In the genomic region with DNA sequence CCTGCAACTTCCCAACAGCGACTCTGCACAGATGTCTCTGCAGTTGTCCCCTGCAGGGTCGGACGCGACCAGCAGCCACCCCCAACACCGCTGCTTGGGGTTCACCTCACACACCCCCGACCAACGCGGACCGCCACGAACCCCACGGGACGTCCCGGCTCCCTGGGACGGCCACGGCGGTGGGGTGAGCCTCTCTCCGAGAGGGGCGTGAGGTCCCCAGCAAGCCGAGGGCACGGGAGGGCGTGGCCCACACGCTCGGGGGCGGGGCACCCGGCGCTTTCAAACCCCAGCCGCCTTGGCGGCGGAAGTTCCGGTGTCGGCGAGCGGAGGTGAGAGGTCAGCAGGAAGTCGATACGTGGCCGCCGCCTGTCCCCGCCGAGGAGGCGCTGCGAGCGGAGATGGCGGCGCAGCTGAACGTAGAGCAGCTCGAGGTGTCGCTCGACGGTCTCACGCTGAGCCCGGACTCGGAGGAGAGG, we compare ENCODE assay signal across 8 mouse cellular contexts. TPM values are rescaled to one million over a fixed set of nuclear protein-coding genes. Genes with fewer than 3 reads are reported as not detected.
DNase-seq lines count a peak whose midpoint lies in the region; ATAC-seq lines count a peak whose summit lies in the region.

Acbd3 (plus strand) TSS at position 340 of the 476 bp plus-strand sequence.

- no peaks in the 10 kb centered on the region for H3K9me3 ChIP-seq in megakaryocyte, embryonic 14.5 days

- no peaks in the 10 kb centered on the region for H3K27me3 ChIP-seq in megakaryocyte, embryonic 14.5 days (replicated peaks)

- no peaks in the 10 kb centered on the region for H3K36me3 ChIP-seq in megakaryocyte, embryonic 14.5 days (replicated peaks; ENCODE audit: low read length)

- ATAC-seq in common myeloid progenitor, adult 5-6 weeks (replicated peaks; ENCODE audit: low read depth, poor library complexity, severe bottlenecking), result peak; percentile 91

- DNase-seq in ZHBTc4 (ENCODE audit: low read depth, low spot score), result peak; percentile 96
- DNase-seq in gastrocnemius, adult 8-10 months (ENCODE audit: low spot score in 2 of 2), result peak; percentile 79 to 87
- peak; percentile 80 for DNase-seq in hindlimb bud, embryonic 11.5 days (ENCODE audit: extremely low spot score, low read depth, low spot score)
- peak; percentile 74 to 90 for DNase-seq in left cerebral cortex, adult 8-10 months (ENCODE audit: low spot score in 2 of 2)
- DNase-seq in right cerebral cortex, postnatal 10 days (ENCODE audit: low spot score in 2 of 2), result peak; percentile 94
- peak; percentile 86 for DNase-seq in urinary bladder, postnatal 25 days (ENCODE audit: low spot score)

- H3K4me3 ChIP-seq in megakaryocyte, embryonic 14.5 days (replicated peaks), result peak within 1 kb of the TSS; percentile 96

- peaks cover 67% of the 10 kb centered on the region for H3K4me1 ChIP-seq in megakaryocyte, embryonic 14.5 days

RNA-seq across cellular contexts. Expression of gene Acbd3, which starts in this region (rescaled TPM):
- 38.8 and 39.6 TPM in 2 replicates for total RNA-seq in common myeloid progenitor, adult 5-6 weeks (2017)
- 10 to 100 TPM; 10.2 to 15.0 (median 13.6) TPM for total RNA-seq in gastrocnemius, adult 8-10 months (2022)
- 10 to 100 TPM; 32.2 to 34.0 (median 33.1) TPM for total RNA-seq in left cerebral cortex, adult 8-10 months (2022)
- 1.4 and 3.6 TPM in 2 replicates for polyA plus RNA-seq in megakaryocyte, embryonic 14.5 days (2012; ENCODE audit: insufficient read depth, low replicate concordance)

Comparison
In these comparisons a context has a peak if more than half of its experiments do, and no peak if none do; other contexts are left out.
1. Peak in every context shown above with its lines: DNase-seq, ATAC-seq and H3K4me3 ChIP-seq.